Mouse (Mus musculus): ENCODE data around the gene Mettl7a3.
"Not testable (repeated sequence)": the region's sequence is repeated elsewhere in the genome, so short reads cannot be mapped to it uniquely, and the experiment has no call there.

Mettl7a3 gene

GRCm38 (mm10) chr15:100329336-100329735 lies 5.4 kb upstream of the Mettl7a3 start:
- DNase-seq (ENCODE audit: low read depth, low spot score) = not testable (repeated sequence)

GRCm38 (mm10) chr15:100330739-100331138 lies 4.0 kb upstream of the Mettl7a3 start:
- no peak for DNase-seq (ENCODE audit: low read depth, low spot score)

- DNase-seq (ENCODE audit: low read depth, low spot score) = not testable (repeated sequence)
Measured at GRCm38 (mm10) chr15:100332077-100332961, 2.4 kb upstream of the Mettl7a3 start.

GRCm38 (mm10) chr15:100337328-100337727 lies 2.6 kb downstream of the Mettl7a3 start:
- not testable (repeated sequence) for DNase-seq (ENCODE audit: low read depth, low spot score)

GRCm38 (mm10) chr15:100337847-100338246 lies 3.1 kb downstream of the Mettl7a3 start:
- DNase-seq (ENCODE audit: low read depth, low spot score) = peak; percentile 71

- DNase-seq (ENCODE audit: low read depth, low spot score) = not testable (repeated sequence)
Measured at GRCm38 (mm10) chr15:100341314-100341980, 6.7 kb downstream of the Mettl7a3 start.

- DNase-seq (ENCODE audit: low read depth, low spot score) = no peak
Measured at GRCm38 (mm10) chr15:100345484-100345883, 10.8 kb downstream of the Mettl7a3 start.

- no peak for DNase-seq (ENCODE audit: low read depth, low spot score)
Measured at GRCm38 (mm10) chr15:100346761-100347160, 12.0 kb downstream of the Mettl7a3 start.

GRCm38 (mm10) chr15:100349496-100349895 lies 14.8 kb downstream of the Mettl7a3 start:
- DNase-seq (ENCODE audit: low read depth, low spot score) = no peak

GRCm38 (mm10) chr15:100351501-100352060 lies 16.9 kb downstream of the Mettl7a3 start:
- no peak for DNase-seq (ENCODE audit: low read depth, low spot score)

GRCm38 (mm10) chr15:100352711-100353250 lies 18.1 kb downstream of the Mettl7a3 start, which contains the start of the genes Methig1 and Mettl7a2:
TSS of gene Methig1 (plus strand) at chr15:100353149.
TSS of gene Mettl7a2 (plus strand) at chr15:100353200.
- DNase-seq (ENCODE audit: low read depth, low spot score) = no peak

GRCm38 (mm10) chr15:100353399-100353798 lies 18.7 kb downstream of the Mettl7a3 start:
- not testable (repeated sequence) for DNase-seq (ENCODE audit: low read depth, low spot score)

- no peak for DNase-seq (ENCODE audit: low read depth, low spot score)
Measured at GRCm38 (mm10) chr15:100355876-100356275, 21.1 kb downstream of the Mettl7a3 start.

GRCm38 (mm10) chr15:100364242-100364641 lies 29.5 kb downstream of the Mettl7a3 start, which contains the start of gene Higd1c:
TSS of gene Higd1c (plus strand) at chr15:100364542.
- no peak for DNase-seq (ENCODE audit: low read depth, low spot score)

GRCm38 (mm10) chr15:100365967-100366366 lies 31.2 kb downstream of the Mettl7a3 start:
- not testable (repeated sequence) for DNase-seq (ENCODE audit: low read depth, low spot score)

GRCm38 (mm10) chr15:100367119-100367518 lies 32.4 kb downstream of the Mettl7a3 start:
- no peak for DNase-seq (ENCODE audit: low read depth, low spot score)

GRCm38 (mm10) chr15:100375066-100375465 lies 40.3 kb downstream of the Mettl7a3 start:
- DNase-seq (ENCODE audit: low read depth, low spot score) = peak; percentile 85

GRCm38 (mm10) chr15:100377847-100378505 lies 43.2 kb downstream of the Mettl7a3 start:
- DNase-seq (ENCODE audit: low read depth, low spot score) = not testable (repeated sequence)

GRCm38 (mm10) chr15:100379658-100380057 lies 44.9 kb downstream of the Mettl7a3 start:
- no peak for DNase-seq (ENCODE audit: low read depth, low spot score)

- DNase-seq (ENCODE audit: low read depth, low spot score) = no peak
Measured at GRCm38 (mm10) chr15:100380104-100380503, 45.4 kb downstream of the Mettl7a3 start.

GRCm38 (mm10) chr15:100385705-100386104 lies 51.0 kb downstream of the Mettl7a3 start:
- no peak for DNase-seq (ENCODE audit: low read depth, low spot score)

Measured in brain, adult 2 months (tissue).